Mouse (Mus musculus): Measurements from ENCODE around the gene Thsd4. TPM values are rescaled to one million over a fixed set of nuclear protein-coding genes. Genes with fewer than 3 reads are reported as not detected.

Gene Thsd4
- total and polyA plus RNA-seq, 2 experiments: 0.70 to 0.92 TPM

DNA sequence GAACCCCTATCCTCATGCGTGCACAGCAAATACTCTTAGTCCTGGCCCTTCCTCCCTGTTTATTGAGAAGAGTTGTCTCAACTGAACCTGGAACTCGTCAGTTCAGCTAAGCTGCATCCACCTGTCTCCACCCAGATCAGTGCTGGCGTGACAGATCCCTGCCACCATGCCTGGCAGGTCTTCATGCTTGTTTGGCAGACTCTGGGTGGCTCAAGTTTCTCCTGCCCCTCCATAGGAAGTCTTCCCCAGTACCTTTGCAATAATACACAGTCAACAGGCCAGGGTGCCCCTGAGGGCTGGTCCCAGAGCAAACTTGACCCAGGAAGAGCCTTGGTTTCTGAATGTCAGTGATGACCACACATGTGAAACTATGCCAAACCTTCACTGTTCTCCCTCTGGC lies 576.6 kb downstream of the Thsd4 start:
- Histone ChIP-seq H3K27ac (replicated peaks; ENCODE audit: insufficient read depth, low read depth, low read length) (no peak overlapping the region), H3K79me2 (ENCODE audit: control insufficient read depth, insufficient read depth, low read length) (no peaks in the 10 kb centered on the region), H3K9ac (ENCODE audit: low read depth, low read length) (no peak overlapping the region), H3K4me3 (ENCODE audit: insufficient read depth, low read depth, low read length) (no peak overlapping the region), H3K36me3 (ENCODE audit: control insufficient read depth, insufficient read depth, low read length) (no peaks in the 10 kb centered on the region), H3K27me3 (ENCODE audit: control insufficient read depth, insufficient read depth, low read length) (peaks cover 17% of the 10 kb centered on the region; the same call in 1 of the 2 replicates), H3K4me1 (ENCODE audit: control insufficient read depth, insufficient read depth, low read length) (peaks cover 2% of the 10 kb centered on the region; the same call in 1 of the 2 replicates)
- TF ChIP-seq POLR2A (IDR thresholded peaks at IDR 0.05; ENCODE audit: extremely low read depth, insufficient read depth, low read length) (no peak), CTCF (IDR thresholded peaks at IDR 0.05; ENCODE audit: low read depth, low read length) (no peak)
- WGBS: 86% methylated on average over 3 of the region's 3 CpGs
- DNase-seq (ENCODE audit: extremely low read depth, low read depth, low spot score): no peak

DNA sequence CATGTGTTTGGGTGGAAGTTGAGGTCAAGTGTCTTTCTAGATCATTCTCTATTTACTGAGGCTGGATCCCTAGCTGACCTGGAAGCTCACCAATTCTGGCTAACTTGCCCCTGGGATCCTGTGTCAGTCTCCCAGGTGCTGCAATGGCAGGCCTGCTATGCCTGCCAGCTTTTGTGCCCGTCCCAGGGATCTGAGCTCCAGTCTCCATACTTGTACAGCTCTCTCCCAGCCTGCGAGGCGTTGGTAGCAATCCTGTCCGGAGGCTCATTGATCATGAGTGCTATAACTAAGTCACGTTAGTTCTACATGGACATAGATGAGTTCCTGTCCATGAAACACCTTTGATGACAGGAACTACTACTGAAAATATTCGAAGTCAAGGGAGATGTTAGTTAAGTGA lies 578.0 kb downstream of the Thsd4 start:
- H3K27ac ChIP-seq (replicated peaks; ENCODE audit: insufficient read depth, low read depth, low read length): no peak overlapping the region
- peaks cover 24% of the 10 kb centered on the region for H3K27me3 ChIP-seq (ENCODE audit: control insufficient read depth, insufficient read depth, low read length)
- no peak overlapping the region for H3K9ac ChIP-seq (ENCODE audit: low read depth, low read length)
- 87% methylated on average over 6 of the region's 6 CpGs for WGBS
- H3K79me2 ChIP-seq (ENCODE audit: control insufficient read depth, insufficient read depth, low read length): no peaks in the 10 kb centered on the region
- no peaks in the 10 kb centered on the region for H3K36me3 ChIP-seq (ENCODE audit: control insufficient read depth, insufficient read depth, low read length)
- no peak for DNase-seq (ENCODE audit: extremely low read depth, low read depth, low spot score)
- TF ChIP-seq POLR2A (IDR thresholded peaks at IDR 0.05; ENCODE audit: extremely low read depth, insufficient read depth, low read length) (no peak), CTCF (IDR thresholded peaks at IDR 0.05; ENCODE audit: low read depth, low read length) (no peak)
- H3K4me3 ChIP-seq (ENCODE audit: insufficient read depth, low read depth, low read length): no peak overlapping the region
- peaks cover 2% of the 10 kb centered on the region; the same call in 1 of the 2 replicates for H3K4me1 ChIP-seq (ENCODE audit: control insufficient read depth, insufficient read depth, low read length)

DNA sequence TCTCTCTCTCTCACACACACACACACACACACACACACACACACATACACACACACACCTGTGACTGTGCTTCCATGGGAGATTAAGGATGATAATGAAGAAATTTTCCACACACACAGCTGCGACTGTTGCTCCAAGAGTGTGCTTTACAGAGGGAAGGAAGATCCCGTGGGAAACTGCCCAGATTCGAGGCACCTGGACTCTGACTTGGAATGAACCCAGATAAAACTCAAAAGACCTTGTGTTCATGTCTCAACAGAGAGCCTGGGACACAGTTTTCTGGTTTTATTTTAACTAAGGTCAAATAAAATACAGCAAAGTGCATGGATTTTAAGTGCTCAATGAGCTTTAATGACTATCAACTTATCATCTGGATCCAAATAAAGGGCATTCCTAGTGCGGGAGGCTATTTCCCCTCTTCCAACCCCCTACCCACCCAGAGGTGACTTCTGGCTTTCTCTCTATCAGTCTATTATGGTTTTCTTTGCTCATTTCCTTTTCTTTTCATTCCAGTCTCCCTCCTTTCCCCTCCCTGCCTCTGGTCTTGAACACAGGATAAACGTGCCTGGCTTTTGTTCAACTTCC lies 579.3 kb downstream of the Thsd4 start:
- peak; percentile 85 for DNase-seq (ENCODE audit: extremely low read depth, low read depth, low spot score)
- Histone ChIP-seq H3K27ac (replicated peaks; ENCODE audit: insufficient read depth, low read depth, low read length) (no peak overlapping the region), H3K36me3 (ENCODE audit: control insufficient read depth, insufficient read depth, low read length) (no peaks in the 10 kb centered on the region), H3K79me2 (ENCODE audit: control insufficient read depth, insufficient read depth, low read length) (no peaks in the 10 kb centered on the region), H3K4me3 (ENCODE audit: insufficient read depth, low read depth, low read length) (no peak overlapping the region), H3K4me1 (ENCODE audit: control insufficient read depth, insufficient read depth, low read length) (peaks cover 2% of the 10 kb centered on the region; the same call in 1 of the 2 replicates), H3K27me3 (ENCODE audit: control insufficient read depth, insufficient read depth, low read length) (peaks cover 25% of the 10 kb centered on the region), H3K9ac (ENCODE audit: low read depth, low read length) (no peak overlapping the region)
- TF ChIP-seq POLR2A (IDR thresholded peaks at IDR 0.05; ENCODE audit: extremely low read depth, insufficient read depth, low read length) (no peak), CTCF (IDR thresholded peaks at IDR 0.05; ENCODE audit: low read depth, low read length) (no peak)
- 16% methylated on average over 5 of the region's 5 CpGs for WGBS

DNA sequence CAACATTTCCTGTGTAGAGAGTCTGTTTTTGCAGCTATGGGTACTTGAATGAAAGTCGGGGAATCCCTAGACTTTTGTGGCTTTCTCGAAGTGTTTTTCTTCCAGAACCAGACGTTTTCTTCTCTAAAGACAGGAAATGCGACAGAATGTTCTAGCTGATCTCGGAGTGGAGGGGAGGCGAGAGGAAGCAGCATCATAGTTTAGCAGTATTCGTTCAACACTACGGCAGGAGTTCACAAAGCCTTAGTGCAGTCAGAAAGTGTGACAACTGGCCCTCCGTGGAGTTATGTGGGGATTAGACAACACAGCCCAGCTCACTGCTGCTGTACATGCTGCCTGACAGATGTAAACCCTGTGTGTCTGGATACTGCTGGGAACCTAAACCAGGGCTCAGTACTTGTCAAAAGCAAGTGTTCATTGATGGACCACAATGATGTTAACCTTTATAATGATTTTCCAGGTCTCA lies 579.9 kb downstream of the Thsd4 start:
- Histone ChIP-seq H3K9ac (ENCODE audit: low read depth, low read length) (no peak overlapping the region), H3K4me1 (ENCODE audit: control insufficient read depth, insufficient read depth, low read length) (peaks cover 2% of the 10 kb centered on the region; the same call in 1 of the 2 replicates), H3K27ac (replicated peaks; ENCODE audit: insufficient read depth, low read depth, low read length) (no peak overlapping the region), H3K79me2 (ENCODE audit: control insufficient read depth, insufficient read depth, low read length) (no peaks in the 10 kb centered on the region), H3K4me3 (ENCODE audit: insufficient read depth, low read depth, low read length) (no peak overlapping the region), H3K36me3 (ENCODE audit: control insufficient read depth, insufficient read depth, low read length) (no peaks in the 10 kb centered on the region), H3K27me3 (ENCODE audit: control insufficient read depth, insufficient read depth, low read length) (peaks cover 20% of the 10 kb centered on the region)
- 64% methylated on average over 9 of the region's 9 CpGs for WGBS
- TF ChIP-seq CTCF (IDR thresholded peaks at IDR 0.05; ENCODE audit: low read depth, low read length): no peak
- no peak for TF ChIP-seq POLR2A (IDR thresholded peaks at IDR 0.05; ENCODE audit: extremely low read depth, insufficient read depth, low read length)
- no peak for DNase-seq (ENCODE audit: extremely low read depth, low read depth, low spot score)

DNA sequence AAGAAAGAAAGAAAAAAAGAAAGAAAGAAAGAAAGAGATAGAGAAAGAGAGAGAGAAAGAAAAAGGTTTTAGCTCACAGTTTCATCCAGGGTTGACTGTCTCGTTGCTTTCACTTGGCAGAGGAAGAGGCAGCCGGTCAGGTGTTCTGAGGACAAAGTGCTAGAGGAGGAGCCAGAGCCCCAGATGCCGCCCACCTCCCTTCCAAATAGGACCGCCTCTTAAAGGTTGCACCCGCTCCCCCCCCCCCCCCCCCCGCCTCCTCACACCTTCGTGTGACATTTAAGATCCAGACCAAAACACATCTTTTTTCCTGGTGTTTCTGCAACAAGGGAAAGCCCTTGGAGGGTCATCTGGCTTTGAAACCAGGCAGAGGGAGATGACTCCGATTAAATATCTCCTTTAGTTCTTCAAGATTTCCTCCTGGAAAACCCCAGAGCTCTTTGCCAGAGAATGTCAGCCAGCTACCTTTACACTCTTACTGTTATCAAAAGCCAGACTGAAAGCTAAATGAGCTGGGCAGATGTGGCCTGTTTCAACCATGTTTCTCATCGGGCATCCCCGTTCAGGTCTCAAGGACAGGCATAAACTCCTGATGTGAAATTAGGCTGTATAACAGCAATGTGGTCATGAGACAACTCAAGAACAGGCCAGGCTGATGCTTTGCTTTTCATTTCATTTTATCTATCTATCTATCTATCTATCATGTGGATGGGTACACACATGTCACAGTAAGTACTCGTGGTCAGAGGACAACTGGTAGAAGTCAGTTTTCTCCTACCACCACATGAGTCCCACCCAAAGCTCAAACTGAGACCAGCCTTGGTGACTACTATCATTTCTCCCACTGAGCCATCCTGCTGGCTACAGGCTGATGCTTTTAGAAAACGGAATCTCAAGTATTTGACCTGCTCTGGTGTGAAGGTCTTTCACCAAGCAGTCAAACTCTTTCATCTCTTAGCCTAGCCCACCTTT lies 580.6 kb downstream of the Thsd4 start:
- Histone ChIP-seq H3K36me3 (ENCODE audit: control insufficient read depth, insufficient read depth, low read length) (no peaks in the 10 kb centered on the region), H3K79me2 (ENCODE audit: control insufficient read depth, insufficient read depth, low read length) (no peaks in the 10 kb centered on the region), H3K4me3 (ENCODE audit: insufficient read depth, low read depth, low read length) (no peak overlapping the region), H3K27me3 (ENCODE audit: control insufficient read depth, insufficient read depth, low read length) (peaks cover 15% of the 10 kb centered on the region), H3K9ac (ENCODE audit: low read depth, low read length) (no peak overlapping the region), H3K4me1 (ENCODE audit: control insufficient read depth, insufficient read depth, low read length) (peaks cover 2% of the 10 kb centered on the region; the same call in 1 of the 2 replicates), H3K27ac (replicated peaks; ENCODE audit: insufficient read depth, low read depth, low read length) (no peak overlapping the region)
- WGBS: 66% methylated on average over 12 of the region's 12 CpGs
- peak; percentile 22 for DNase-seq (ENCODE audit: extremely low read depth, low read depth, low spot score)
- no peak for TF ChIP-seq CTCF (IDR thresholded peaks at IDR 0.05; ENCODE audit: low read depth, low read length)
- TF ChIP-seq POLR2A (IDR thresholded peaks at IDR 0.05; ENCODE audit: extremely low read depth, insufficient read depth, low read length): no peak
